Mouse (Mus musculus): ENCODE measurements around the gene Cdx4. TPM values are rescaled to one million over a fixed set of nuclear protein-coding genes. Genes with fewer than 3 reads are reported as not detected.
A peak's percentile ranks its signal among the peaks of the same experiment; 100 is the strongest.

Gene Cdx4
- polyA plus RNA-seq, 1 experiment from 2014 or later, result not detected

- H3K4me3 ChIP-seq, result no peak overlapping the region
- H3K36me3 ChIP-seq (replicated peaks), result no peaks in the 10 kb centered on the region
- H3K9me3 ChIP-seq, result no peaks in the 10 kb centered on the region
- no peaks in the 10 kb centered on the region for H3K4me1 ChIP-seq
- H3K27me3 ChIP-seq (ENCODE audit: poor library complexity, severe bottlenecking), result peaks cover 89% of the 10 kb centered on the region
- DNase-seq (ENCODE audit: extremely low spot score, low spot score), result no peak
- H3K27ac ChIP-seq, result no peak overlapping the region
- 60% methylated on average over 3 of the region's 3 CpGs for WGBS
These were observed 20.3 kb downstream of the Cdx4 start for GRCm38 (mm10) chrX:103341369-103342113.

- no peaks in the 10 kb centered on the region; the same call in 1 of the 2 replicates for H3K36me3 ChIP-seq (replicated peaks)
- peak overlapping the region; percentile 66 for H3K4me3 ChIP-seq
- H3K9me3 ChIP-seq, result no peaks in the 10 kb centered on the region
- H3K4me1 ChIP-seq, result peaks cover 9% of the 10 kb centered on the region; the same call in 1 of the 2 replicates
- 57% methylated on average over 5 of the region's 5 CpGs for WGBS
- H3K27ac ChIP-seq, result peak overlapping the region; percentile 88; the same call in 1 of the 2 replicates
- H3K27me3 ChIP-seq (ENCODE audit: poor library complexity, severe bottlenecking), result peaks cover 98% of the 10 kb centered on the region
- DNase-seq (ENCODE audit: extremely low spot score, low spot score), result no peak
These were observed 34.6 kb downstream of the Cdx4 start for GRCm38 (mm10) chrX:103355784-103356183.

DNA sequence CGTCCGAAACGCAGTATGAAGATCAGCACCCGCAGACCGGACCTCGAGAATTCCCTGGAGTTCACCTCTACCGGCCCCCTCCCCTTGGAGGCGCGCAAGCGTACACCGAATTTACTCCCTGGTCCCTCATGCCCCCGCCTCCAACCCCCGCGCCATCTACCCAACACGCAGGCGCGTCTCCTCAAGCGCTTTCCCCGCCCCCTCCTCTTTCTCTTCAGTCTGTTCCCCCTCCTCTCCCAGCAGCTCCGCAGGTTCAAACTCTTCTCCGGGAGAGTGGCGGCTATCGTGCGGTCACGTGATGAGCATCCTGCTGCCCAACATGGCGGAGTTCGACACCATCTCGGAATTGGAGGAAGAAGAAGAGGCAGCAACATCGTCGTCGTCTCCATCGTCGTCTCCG is 35.1 kb downstream of the Cdx4 start, which contains the start of gene Chic1:
Gene Chic1 (plus strand): TSS at position 190 of the 400 bp plus-strand sequence.
- Histone ChIP-seq H3K4me1 (peaks cover 9% of the 10 kb centered on the region; the same call in 1 of the 2 replicates), H3K27ac (peak within 1 kb of the TSS; percentile 88), H3K27me3 (ENCODE audit: poor library complexity, severe bottlenecking) (peaks cover 98% of the 10 kb centered on the region), H3K4me3 (peak within 1 kb of the TSS; percentile 66), H3K9me3 (no peaks in the 10 kb centered on the region), H3K36me3 (replicated peaks) (no peaks in the 10 kb centered on the region; the same call in 1 of the 2 replicates)
- peak; percentile 80 for DNase-seq (ENCODE audit: extremely low spot score, low spot score)
- 13% methylated on average over 33 of the region's 34 CpGs for WGBS

- H3K9me3 ChIP-seq, result no peaks in the 10 kb centered on the region
- peak overlapping the region; percentile 66 for H3K4me3 ChIP-seq
- peaks cover 98% of the 10 kb centered on the region for H3K27me3 ChIP-seq (ENCODE audit: poor library complexity, severe bottlenecking)
- 14% methylated on average over 24 of the region's 24 CpGs for WGBS
- no peak for DNase-seq (ENCODE audit: extremely low spot score, low spot score)
- H3K4me1 ChIP-seq, result peaks cover 9% of the 10 kb centered on the region; the same call in 1 of the 2 replicates
- peak overlapping the region; percentile 88 for H3K27ac ChIP-seq
- H3K36me3 ChIP-seq (replicated peaks), result no peaks in the 10 kb centered on the region; the same call in 1 of the 2 replicates
These were observed 35.6 kb downstream of the Cdx4 start for GRCm38 (mm10) chrX:103356761-103357236.

GRCm38 (mm10) chrX:103366201-103366600 is 45.0 kb downstream of the Cdx4 start:
- peaks cover 95% of the 10 kb centered on the region for H3K27me3 ChIP-seq (ENCODE audit: poor library complexity, severe bottlenecking)
- H3K4me1 ChIP-seq, result no peaks in the 10 kb centered on the region
- no peaks in the 10 kb centered on the region; the same call in 1 of the 2 replicates for H3K36me3 ChIP-seq (replicated peaks)
- no peak overlapping the region for H3K27ac ChIP-seq
- H3K4me3 ChIP-seq, result no peak overlapping the region
- DNase-seq (ENCODE audit: extremely low spot score, low spot score), result no peak
- H3K9me3 ChIP-seq, result no peaks in the 10 kb centered on the region
- 68% methylated on average over 5 of the region's 5 CpGs for WGBS

DNA sequence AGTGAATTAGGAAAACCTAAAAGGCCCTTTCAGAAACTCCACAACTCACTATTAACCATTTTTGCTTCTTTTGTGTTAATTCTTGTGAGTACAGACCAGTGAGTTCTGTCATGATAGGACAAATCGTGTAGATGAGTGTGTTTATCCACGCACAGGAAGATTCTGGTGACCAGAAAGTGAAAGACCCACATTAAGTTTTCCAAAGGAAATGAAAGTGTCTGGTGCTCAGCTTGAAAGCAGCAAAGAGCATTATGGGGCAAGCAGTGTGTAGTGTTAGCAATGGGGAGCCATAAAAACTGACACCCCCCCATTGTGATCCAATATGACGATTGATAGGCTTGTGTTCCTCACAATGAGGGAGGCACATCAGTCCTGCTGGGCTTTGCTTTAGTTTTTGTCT is 47.5 kb downstream of the Cdx4 start:
- Histone ChIP-seq H3K27me3 (ENCODE audit: poor library complexity, severe bottlenecking) (peaks cover 90% of the 10 kb centered on the region), H3K9me3 (no peaks in the 10 kb centered on the region), H3K4me1 (peaks cover 4% of the 10 kb centered on the region; the same call in 1 of the 2 replicates), H3K36me3 (replicated peaks) (no peaks in the 10 kb centered on the region; the same call in 1 of the 2 replicates), H3K27ac (no peak overlapping the region), H3K4me3 (no peak overlapping the region)
- DNase-seq (ENCODE audit: extremely low spot score, low spot score), result no peak
- WGBS, result 82% methylated on average over 3 of the region's 3 CpGs

DNA sequence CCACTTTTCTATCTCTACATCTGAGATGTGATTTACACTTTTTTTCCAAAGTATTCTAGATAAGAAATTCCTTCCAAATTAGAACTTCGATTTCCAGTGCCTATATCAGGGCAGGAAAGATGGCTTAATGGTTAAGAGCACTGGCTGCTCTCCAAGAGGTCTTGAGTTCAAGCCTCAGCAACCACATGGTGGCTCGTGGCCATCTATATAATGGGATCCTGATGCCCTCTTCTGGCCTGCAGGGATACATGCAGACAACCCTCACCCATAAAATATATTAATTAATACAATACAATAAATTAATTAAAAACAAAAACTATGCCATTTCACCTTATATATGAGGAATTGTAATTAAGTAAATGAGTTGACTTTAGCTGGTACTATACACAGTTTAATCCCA is 50.0 kb downstream of the Cdx4 start:
- Histone ChIP-seq H3K27ac (no peak overlapping the region), H3K4me1 (peaks cover 4% of the 10 kb centered on the region; the same call in 1 of the 2 replicates), H3K36me3 (replicated peaks) (peaks cover 2% of the 10 kb centered on the region; the same call in 1 of the 2 replicates), H3K4me3 (no peak overlapping the region), H3K9me3 (no peaks in the 10 kb centered on the region), H3K27me3 (ENCODE audit: poor library complexity, severe bottlenecking) (peaks cover 94% of the 10 kb centered on the region)
- DNase-seq (ENCODE audit: extremely low spot score, low spot score), result no peak
- WGBS, result 84% methylated on average over 2 of the region's 2 CpGs

GRCm38 (mm10) chrX:103371627-103372026 is 50.4 kb downstream of the Cdx4 start:
- 45% methylated on average over 2 of the region's 2 CpGs for WGBS
- H3K9me3 ChIP-seq, result no peaks in the 10 kb centered on the region
- H3K4me1 ChIP-seq, result peaks cover 4% of the 10 kb centered on the region; the same call in 1 of the 2 replicates
- H3K27me3 ChIP-seq (ENCODE audit: poor library complexity, severe bottlenecking), result peaks cover 94% of the 10 kb centered on the region
- H3K4me3 ChIP-seq, result no peak overlapping the region
- no peak overlapping the region for H3K27ac ChIP-seq
- peaks cover 2% of the 10 kb centered on the region; the same call in 1 of the 2 replicates for H3K36me3 ChIP-seq (replicated peaks)
- no peak for DNase-seq (ENCODE audit: extremely low spot score, low spot score)

DNA sequence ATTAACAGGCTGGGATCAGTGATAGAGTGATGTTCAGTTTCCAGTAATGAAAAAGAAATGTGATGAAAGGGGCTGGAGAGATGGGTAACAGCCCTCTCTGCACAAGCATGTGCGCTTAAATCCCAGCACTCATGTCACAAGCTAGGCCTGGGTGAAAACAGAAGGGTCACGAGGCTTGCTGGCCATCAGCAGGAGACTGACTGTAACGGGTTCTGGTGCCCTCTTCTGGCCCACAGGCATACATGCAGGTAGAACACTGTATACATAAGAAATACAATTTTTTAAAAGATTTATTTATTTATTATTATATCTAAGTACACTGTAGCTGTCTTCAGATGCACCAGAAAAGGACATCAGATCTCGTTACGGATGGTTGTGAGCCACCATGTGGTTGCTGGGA is 53.1 kb downstream of the Cdx4 start:
- Histone ChIP-seq H3K27me3 (ENCODE audit: poor library complexity, severe bottlenecking) (peaks cover 93% of the 10 kb centered on the region), H3K4me3 (no peak overlapping the region), H3K27ac (no peak overlapping the region), H3K36me3 (replicated peaks) (peaks cover 2% of the 10 kb centered on the region; the same call in 1 of the 2 replicates), H3K4me1 (peaks cover 4% of the 10 kb centered on the region; the same call in 1 of the 2 replicates), H3K9me3 (no peaks in the 10 kb centered on the region)
- WGBS, result 72% methylated on average over 5 of the region's 5 CpGs
- DNase-seq (ENCODE audit: extremely low spot score, low spot score), result no peak

Other genes with a start within 250 kb of the Cdx4 start
- 5.9 and 7.6 TPM in 2 replicates for gene Nap1l2, start 134.8 kb upstream of the Cdx4 start, polyA plus RNA-seq (2016; fragmentation: Nextera tagmentation; extraction: Ambion mirVana)
- gene Chic1, start 35.1 kb downstream of the Cdx4 start, polyA plus RNA-seq (2016; fragmentation: Nextera tagmentation; extraction: Ambion mirVana), result 4.0 and 4.2 TPM in 2 replicates
- 0.33 and 0.42 TPM in 2 replicates for gene Tsx, start 93.1 kb downstream of the Cdx4 start, polyA plus RNA-seq (2016; fragmentation: Nextera tagmentation; extraction: Ambion mirVana)
- gene Gm26992, start 100.6 kb downstream of the Cdx4 start, polyA plus RNA-seq (2016; fragmentation: Nextera tagmentation; extraction: Ambion mirVana), result not detected in 2 replicates